Mouse (Mus musculus) midbrain, postnatal 0 days (tissue): Measurements from ENCODE around the gene Zfp513. TPM values are rescaled to one million over a fixed set of nuclear protein-coding genes. Genes with fewer than 3 reads are reported as not detected.

ENCODE experiments used
- ATAC-seq: fragments of 200-750 bp; cut with Nextera tagmentation; 2 replicates; pipeline ENCODE4 v1.8.0; 2017; ENCODE audit warnings: moderate number of reproducible peaks, mild to moderate bottlenecking, moderate TSS enrichment, moderate library complexity; ENCODE audit not compliant: low FRiP score
- DNase-seq: peaks from one replicate; pipeline ENCODE4 v3.0.0-alpha.2; 2015; ENCODE audit warnings: low spot score
- H3K27ac ChIP-seq: fragments of 300-500 bp; sonication (generic); 2 replicates; pipeline ENCODE4 v1.5.1; 2014; ENCODE audit warnings: low read depth, mild to moderate bottlenecking, low read length, mixed read lengths
- H3K27me3 ChIP-seq: fragments of 300-500 bp; sonication (generic); 2 replicates; pipeline ENCODE4 v1.6.1; 2014; ENCODE audit warnings: low read length, control low read depth, mixed read lengths; ENCODE audit not compliant: insufficient read depth
- H3K36me3 ChIP-seq: fragments of 300-500 bp; sonication (generic); 2 replicates; pipeline ENCODE4 v1.6.1; 2014; ENCODE audit warnings: low read length, control low read depth, mixed read lengths; ENCODE audit not compliant: insufficient read depth
- H3K4me1 ChIP-seq: fragments of 300-500 bp; sonication (generic); 2 replicates; pipeline ENCODE4 v1.6.1; 2014; ENCODE audit warnings: mild to moderate bottlenecking, control low read depth, antibody characterized with exemption, low read length, mixed read lengths; ENCODE audit not compliant: insufficient read depth
- H3K4me2 ChIP-seq: fragments of 300-500 bp; sonication (generic); 2 replicates; pipeline ENCODE4 v1.6.1; 2014; ENCODE audit warnings: low read depth, mild to moderate bottlenecking, low read length, mixed read lengths; ENCODE audit not compliant: poor library complexity, severe bottlenecking
- H3K4me3 ChIP-seq: fragments of 300-500 bp; sonication (generic); 2 replicates; pipeline ENCODE4 v1.5.1; 2014; ENCODE audit warnings: low read depth, mild to moderate bottlenecking, low read length, moderate library complexity
- H3K9ac ChIP-seq: fragments of 300-500 bp; sonication (generic); replicated peaks from 2 replicates; pipeline ENCODE4 v1.6.1; 2014; ENCODE audit warnings: mild to moderate bottlenecking, low read length, moderate library complexity, mixed read lengths; ENCODE audit not compliant: poor library complexity, severe bottlenecking
- H3K9me3 ChIP-seq: fragments of 300-500 bp; sonication (generic); 2 replicates; pipeline ENCODE4 v1.6.1; 2016; ENCODE audit warnings: low read length, control low read depth
- CTCF ChIP-seq: IDR thresholded peaks from 2 replicates; pipeline ENCODE4 v1.5.1; 2016; ENCODE audit warnings: antibody characterized with exemption, mild to moderate bottlenecking
- WGBS: fragments of 180-500 bp; shearing (Covaris S2); extraction: QIAGEN DNeasy Blood & Tissue Kit; methylation state at CpG from one replicate; pipeline ENCODE4 v1.1.7; 2014; 5-methylcytosine and 5-hydroxymethylcytosine counted together
- polyA plus RNA-seq: library from polyadenylated mRNA; unstranded; fragments of >200 nt; fragmentation: Nextera tagmentation; extraction: Ambion mirVana; gene quantifications from 2 replicates; pipeline ENCODE4 v1.2.1, GENCODE M21; 2015
- total RNA-seq: library from RNA; depleted of rRNA; stranded (reverse); fragments of >200 nt; gene quantifications from 2 replicates; pipeline ENCODE4 v1.2.3, GENCODE M21; 2014

Zfp513 gene
- total and polyA plus RNA-seq, 2 experiments from 2014 or later, result 6.4 to 11.1 TPM

GRCm38 (mm10) chr5:31198616-31199320 lies 3.3 kb downstream of the Zfp513 start:
- Histone ChIP-seq H3K4me1 (peaks cover 3% of the 10 kb centered on the region; the same call in 1 of the 2 replicates), H3K27ac (no peak overlapping the region), H3K36me3 (peaks cover 56% of the 10 kb centered on the region), H3K4me3 (no peak overlapping the region), H3K9ac (no peak overlapping the region), H3K9me3 (peaks cover 5% of the 10 kb centered on the region), H3K4me2 (no peak overlapping the region), H3K27me3 (no peaks in the 10 kb centered on the region)
- ATAC-seq (no peak), DNase-seq (no peak)
- WGBS, result 79% methylated on average over 5 of the region's 5 CpGs
- TF ChIP-seq CTCF, result no peak

- 85% methylated on average over 9 of the region's 9 CpGs for WGBS
- Histone ChIP-seq H3K4me1 (peaks cover 3% of the 10 kb centered on the region; the same call in 1 of the 2 replicates), H3K4me3 (no peak overlapping the region), H3K36me3 (peaks cover 56% of the 10 kb centered on the region), H3K9ac (no peak overlapping the region), H3K4me2 (no peak overlapping the region), H3K27me3 (no peaks in the 10 kb centered on the region), H3K27ac (no peak overlapping the region), H3K9me3 (peaks cover 5% of the 10 kb centered on the region)
- no peak for TF ChIP-seq CTCF
- ATAC-seq, result no peak
- no peak for DNase-seq
Measured at GRCm38 (mm10) chr5:31198170-31198569, 3.9 kb downstream of the Zfp513 start.

- H3K36me3 ChIP-seq, result peaks cover 51% of the 10 kb centered on the region
- no peak for DNase-seq
- no peak for ATAC-seq
Measured at GRCm38 (mm10) chr5:31197072-31197471, 5.0 kb downstream of the Zfp513 start.

GRCm38 (mm10) chr5:31196207-31196606 lies 5.9 kb downstream of the Zfp513 start:
- TF ChIP-seq CTCF, result no peak
- ATAC-seq, result no peak
- Histone ChIP-seq H3K4me1 (peaks cover under 1% of the 10 kb centered on the region; the same call in 1 of the 2 replicates), H3K27me3 (no peaks in the 10 kb centered on the region), H3K4me2 (no peak overlapping the region), H3K9me3 (peaks cover 5% of the 10 kb centered on the region), H3K36me3 (peaks cover 54% of the 10 kb centered on the region), H3K4me3 (no peak overlapping the region), H3K27ac (no peak overlapping the region), H3K9ac (no peak overlapping the region)
- WGBS, result 91% methylated on average over 10 of the region's 10 CpGs
- DNase-seq, result no peak

More at GRCm38 (mm10) chr5:31197072-31197471, 5.0 kb downstream of the Zfp513 start:
- 95% methylated on average over 12 of the region's 12 CpGs for WGBS
- Histone ChIP-seq H3K4me3 (no peak overlapping the region), H3K9me3 (peaks cover 5% of the 10 kb centered on the region), H3K27me3 (no peaks in the 10 kb centered on the region), H3K9ac (no peak overlapping the region), H3K4me1 (peaks cover 3% of the 10 kb centered on the region; the same call in 1 of the 2 replicates), H3K27ac (no peak overlapping the region), H3K4me2 (no peak overlapping the region)
- TF ChIP-seq CTCF, result no peak

GRCm38 (mm10) chr5:31195671-31196070 lies 6.4 kb downstream of the Zfp513 start:
- no peak overlapping the region for H3K4me2 ChIP-seq
- H3K4me1 ChIP-seq, result no peaks in the 10 kb centered on the region
- no peaks in the 10 kb centered on the region for H3K27me3 ChIP-seq
- no peak for ATAC-seq
- peaks cover 60% of the 10 kb centered on the region for H3K36me3 ChIP-seq
- TF ChIP-seq CTCF, result no peak
- no peak overlapping the region for H3K4me3 ChIP-seq
- peaks cover 5% of the 10 kb centered on the region for H3K9me3 ChIP-seq
- no peak for DNase-seq
- H3K9ac ChIP-seq, result no peak overlapping the region
- 92% methylated on average over 4 of the region's 4 CpGs for WGBS
- H3K27ac ChIP-seq, result no peak overlapping the region
